Mouse (Mus musculus): Measurements from ENCODE around the gene Rchy1. TPM values are rescaled to one million over a fixed set of nuclear protein-coding genes. Genes with fewer than 3 reads are reported as not detected.

Rchy1 gene
- polyA plus RNA-seq (2012; rRNA removed) = 20.1 and 20.9 TPM in 2 replicates
- polyA plus RNA-seq (2014; fragmentation: Nextera tagmentation; extraction: Ambion mirVana) = 15.1 and 15.6 TPM in 2 replicates

DNA sequence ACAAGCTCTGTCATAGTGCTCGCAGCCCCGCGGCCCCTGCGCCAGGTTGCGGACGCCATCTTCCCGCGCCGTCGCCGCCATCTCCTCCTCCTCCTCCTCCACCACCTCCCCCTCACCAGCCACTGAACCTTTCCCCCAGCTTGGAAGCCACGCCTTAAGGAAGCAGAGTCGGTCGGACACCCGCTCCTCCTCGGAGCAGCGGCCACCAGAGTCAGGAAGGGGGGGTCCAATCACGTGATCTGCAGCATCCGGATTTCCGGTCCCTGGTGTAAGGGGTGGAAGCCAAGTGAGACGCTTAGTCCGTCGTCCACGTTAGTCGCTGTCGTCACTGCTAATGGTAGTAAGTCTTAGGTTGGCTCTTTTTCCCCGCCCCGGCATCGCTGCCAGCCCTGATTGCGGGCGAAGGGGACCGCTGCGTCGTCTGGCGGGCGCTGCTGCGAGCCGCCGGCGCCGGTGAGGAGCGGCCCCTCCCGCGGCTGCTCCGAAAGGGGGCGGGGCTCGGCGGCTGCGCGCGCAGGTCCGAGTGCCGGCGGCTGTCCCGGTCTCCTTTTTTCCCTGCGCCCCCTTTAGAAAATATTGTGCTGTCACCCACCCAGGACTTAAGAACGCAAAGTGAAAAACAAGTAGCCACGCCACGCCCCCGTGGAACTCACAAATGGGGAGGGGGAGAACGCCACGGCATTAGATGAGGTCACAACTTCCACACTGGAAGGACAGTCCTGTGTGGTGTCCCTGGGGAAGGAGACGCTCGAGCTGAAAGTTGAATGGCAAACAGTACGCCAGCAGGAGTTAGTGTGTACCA lies at the start of gene Rchy1:
Gene Rchy1 (minus strand): TSS at position 430 of the 802 bp plus-strand sequence.
- peak; percentile 94 for ATAC-seq (ENCODE audit: insufficient read depth)
- peak within 1 kb of the TSS; percentile 91 for H3K27ac ChIP-seq
- H3K27me3 ChIP-seq (ENCODE audit: control insufficient read depth, insufficient read depth, low read length) = no peaks in the 10 kb centered on the region
- H3K36me3 ChIP-seq (replicated peaks; ENCODE audit: control insufficient read depth, insufficient read depth, low read depth) = peaks cover 2% of the 10 kb centered on the region; the same call in 1 of the 2 replicates
- 0% methylated on average over 65 of the region's 65 CpGs for WGBS (ENCODE audit: insufficient replicate concordance)
- peaks cover 27% of the 10 kb centered on the region in 2 experiments for H3K4me1 ChIP-seq (replicated peaks; ENCODE audit: control insufficient read depth in 2 of 2, insufficient read depth in 2 of 2, low read length in 1 of 2)
- peak within 1 kb of the TSS; percentile 96 for H3K4me2 ChIP-seq (ENCODE audit: low read depth)
- peak; percentile 91 to 93 (median 92) for DNase-seq (ENCODE audit: low read depth in 3 of 3, low spot score in 3 of 3)
- TF ChIP-seq CTCF (IDR thresholded peaks at IDR 0.05; ENCODE audit: low read depth) = 0 out of 2 replicates have a peak, but pooled peaks have one; percentile 17
- peak; percentile 40; the same call in 1 of the 2 replicates for TF ChIP-seq EP300 (IDR thresholded peaks at IDR 0.05; ENCODE audit: low read depth)
- H3K9ac ChIP-seq (replicated peaks) = peak within 1 kb of the TSS; percentile 93
- peak within 1 kb of the TSS; percentile 80 to 90 for H3K4me3 ChIP-seq (ENCODE audit: insufficient read depth in 1 of 2, low read depth in 2 of 2, low read length in 2 of 2)
- H3K9me3 ChIP-seq (ENCODE audit: control insufficient read depth, low read length) = no peaks in the 10 kb centered on the region

GRCm38 (mm10) chr5:92011756-92012155 lies 48.9 kb upstream of the Rchy1 start:
- 51% methylated on average over 7 of the region's 7 CpGs for WGBS (ENCODE audit: insufficient replicate concordance)
- Histone ChIP-seq H3K27ac (no peak overlapping the region), H3K27me3 (ENCODE audit: control insufficient read depth, insufficient read depth, low read length) (no peaks in the 10 kb centered on the region), H3K9ac (replicated peaks) (no peak overlapping the region), H3K4me1 (replicated peaks; ENCODE audit: control insufficient read depth in 2 of 2, insufficient read depth in 2 of 2, low read length in 1 of 2) (peaks cover 0 to 3% of the 10 kb centered on the region in 2 experiments; a peak in 1 of 4 replicates), H3K9me3 (ENCODE audit: control insufficient read depth, low read length) (no peaks in the 10 kb centered on the region), H3K4me2 (ENCODE audit: low read depth) (no peak overlapping the region), H3K4me3 (ENCODE audit: insufficient read depth in 1 of 2, low read depth in 2 of 2, low read length in 2 of 2) (no peak overlapping the region), H3K36me3 (replicated peaks; ENCODE audit: control insufficient read depth, insufficient read depth, low read depth) (no peaks in the 10 kb centered on the region)
- DNase-seq (ENCODE audit: low read depth in 3 of 3, low spot score in 3 of 3) = no peak
- ATAC-seq (ENCODE audit: insufficient read depth) = no peak
- no peak for TF ChIP-seq EP300 (IDR thresholded peaks at IDR 0.05; ENCODE audit: low read depth)
- no peak for TF ChIP-seq CTCF (IDR thresholded peaks at IDR 0.05; ENCODE audit: low read depth)

- no peak for ATAC-seq (ENCODE audit: insufficient read depth)
- no peak; the same call in 1 of the 2 replicates for TF ChIP-seq EP300 (IDR thresholded peaks at IDR 0.05; ENCODE audit: low read depth)
- no peak for TF ChIP-seq CTCF (IDR thresholded peaks at IDR 0.05; ENCODE audit: low read depth)
- Histone ChIP-seq H3K4me1 (replicated peaks; ENCODE audit: control insufficient read depth in 2 of 2, insufficient read depth in 2 of 2, low read length in 1 of 2) (peaks cover 0 to 3% of the 10 kb centered on the region in 2 experiments; a peak in 1 of 4 replicates), H3K27me3 (ENCODE audit: control insufficient read depth, insufficient read depth, low read length) (no peaks in the 10 kb centered on the region), H3K9ac (replicated peaks) (no peak overlapping the region), H3K4me3 (ENCODE audit: insufficient read depth in 1 of 2, low read depth in 2 of 2, low read length in 2 of 2) (no peak overlapping the region), H3K27ac (no peak overlapping the region), H3K4me2 (ENCODE audit: low read depth) (no peak overlapping the region), H3K36me3 (replicated peaks; ENCODE audit: control insufficient read depth, insufficient read depth, low read depth) (no peaks in the 10 kb centered on the region), H3K9me3 (ENCODE audit: control insufficient read depth, low read length) (no peaks in the 10 kb centered on the region)
- 14% methylated on average over 2 of the region's 2 CpGs for WGBS (ENCODE audit: insufficient replicate concordance)
- DNase-seq (ENCODE audit: low read depth in 3 of 3, low spot score in 3 of 3) = no peak
These were observed 47.0 kb upstream of the Rchy1 start for GRCm38 (mm10) chr5:92009827-92010226.

DNA sequence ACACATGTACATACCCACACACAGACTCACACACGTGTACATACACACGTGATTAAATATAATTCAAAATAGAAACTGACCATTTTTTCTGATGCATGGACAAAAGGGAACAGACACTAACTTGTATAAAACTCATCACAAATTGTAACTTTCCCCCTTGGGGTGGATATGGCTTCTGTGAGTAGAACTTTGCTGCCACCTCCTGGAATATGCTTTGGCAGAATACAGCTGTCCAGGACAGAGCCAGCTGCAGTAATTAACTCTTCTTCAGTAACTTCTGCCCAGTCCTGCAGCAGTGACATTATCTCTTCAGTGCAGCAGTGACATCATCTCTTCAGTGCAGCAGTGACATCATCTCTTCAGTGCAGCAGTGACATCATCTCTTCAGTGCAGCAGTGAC lies 40.1 kb upstream of the Rchy1 start:
- H3K9ac ChIP-seq (replicated peaks) = no peak overlapping the region
- no peak overlapping the region for H3K4me3 ChIP-seq (ENCODE audit: insufficient read depth in 1 of 2, low read depth in 2 of 2, low read length in 2 of 2)
- no peaks in the 10 kb centered on the region for H3K9me3 ChIP-seq (ENCODE audit: control insufficient read depth, low read length)
- no peak overlapping the region for H3K4me2 ChIP-seq (ENCODE audit: low read depth)
- H3K4me1 ChIP-seq (replicated peaks; ENCODE audit: control insufficient read depth in 2 of 2, insufficient read depth in 2 of 2, low read length in 1 of 2) = no peaks in the 10 kb centered on the region; a peak in 1 of 4 replicates
- H3K36me3 ChIP-seq (replicated peaks; ENCODE audit: control insufficient read depth, insufficient read depth, low read depth) = no peaks in the 10 kb centered on the region
- no peaks in the 10 kb centered on the region for H3K27me3 ChIP-seq (ENCODE audit: control insufficient read depth, insufficient read depth, low read length)
- TF ChIP-seq CTCF (IDR thresholded peaks at IDR 0.05; ENCODE audit: low read depth) (peak; percentile 63), EP300 (IDR thresholded peaks at IDR 0.05; ENCODE audit: low read depth) (no peak)
- WGBS (ENCODE audit: insufficient replicate concordance) = 46% methylated on average over 2 of the region's 2 CpGs
- ATAC-seq (ENCODE audit: insufficient read depth) (no peak), DNase-seq (ENCODE audit: low read depth in 3 of 3, low spot score in 3 of 3) (no peak)
- no peak overlapping the region for H3K27ac ChIP-seq

DNA sequence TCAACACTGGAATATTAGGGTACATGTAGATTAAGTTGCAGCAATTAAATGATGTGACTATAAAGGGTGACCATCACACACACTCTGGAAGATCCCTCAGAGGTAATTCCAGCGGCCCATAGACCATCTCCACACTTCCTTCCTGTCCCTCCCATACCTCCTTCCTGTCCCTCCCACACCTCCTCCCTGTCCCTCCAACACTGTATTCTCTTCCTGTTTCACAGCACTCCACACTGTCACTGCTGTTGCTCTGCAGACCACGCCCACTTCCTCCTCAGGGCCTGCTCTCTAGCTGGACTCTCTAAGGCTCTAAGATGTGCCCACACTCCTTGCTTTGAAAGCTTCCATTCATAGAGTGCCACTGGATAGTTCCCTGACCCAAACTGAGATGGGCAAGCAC lies 37.9 kb upstream of the Rchy1 start:
- no peak for ATAC-seq (ENCODE audit: insufficient read depth)
- H3K4me3 ChIP-seq (ENCODE audit: insufficient read depth in 1 of 2, low read depth in 2 of 2, low read length in 2 of 2) = no peak overlapping the region
- no peak overlapping the region for H3K27ac ChIP-seq
- H3K9me3 ChIP-seq (ENCODE audit: control insufficient read depth, low read length) = no peaks in the 10 kb centered on the region
- H3K36me3 ChIP-seq (replicated peaks; ENCODE audit: control insufficient read depth, insufficient read depth, low read depth) = no peaks in the 10 kb centered on the region
- TF ChIP-seq CTCF (IDR thresholded peaks at IDR 0.05; ENCODE audit: low read depth) = no peak
- TF ChIP-seq EP300 (IDR thresholded peaks at IDR 0.05; ENCODE audit: low read depth) = no peak
- no peak overlapping the region for H3K9ac ChIP-seq (replicated peaks)
- WGBS (ENCODE audit: insufficient replicate concordance) = 18% methylated on average over 2 of the region's 2 CpGs
- no peak for DNase-seq (ENCODE audit: low read depth in 3 of 3, low spot score in 3 of 3)
- no peaks in the 10 kb centered on the region for H3K4me1 ChIP-seq (replicated peaks; ENCODE audit: control insufficient read depth in 2 of 2, insufficient read depth in 2 of 2, low read length in 1 of 2)
- no peaks in the 10 kb centered on the region for H3K27me3 ChIP-seq (ENCODE audit: control insufficient read depth, insufficient read depth, low read length)
- no peak overlapping the region for H3K4me2 ChIP-seq (ENCODE audit: low read depth)
